Mouse (Mus musculus): ENCODE results near the gene Gsk3a. TPM values are rescaled to one million over a fixed set of nuclear protein-coding genes. Genes with fewer than 3 reads are reported as not detected.

Gene Gsk3a
- polyA plus RNA-seq, 1 experiment from 2014 or later: 6.7 TPM

GRCm38 (mm10) chr7:25244562-25245369, 7.1 kb upstream of the Gsk3a start:
- H3K4me2 ChIP-seq (ENCODE audit: low read depth, low read length): no peak overlapping the region
- peaks cover 38% of the 10 kb centered on the region for H3K4me1 ChIP-seq (ENCODE audit: control insufficient read depth, insufficient read depth, low read length)
- 83% methylated on average over 30 of the region's 30 CpGs for WGBS
- no peaks in the 10 kb centered on the region for H3K27me3 ChIP-seq (ENCODE audit: control insufficient read depth, insufficient read depth, low read length)
- no peak overlapping the region for H3K27ac ChIP-seq (ENCODE audit: low read length)
- no peaks in the 10 kb centered on the region for H3K9me3 ChIP-seq (replicated peaks; ENCODE audit: control insufficient read depth, low read length)
- no peak overlapping the region for H3K4me3 ChIP-seq (ENCODE audit: low read length)
- ATAC-seq (replicated peaks; ENCODE audit: extremely low read depth, insufficient read depth, low FRiP score): no peak
- no peak overlapping the region for H3K9ac ChIP-seq (ENCODE audit: low read length)
- H3K36me3 ChIP-seq (ENCODE audit: control insufficient read depth, insufficient read depth): peaks cover 24% of the 10 kb centered on the region

DNA sequence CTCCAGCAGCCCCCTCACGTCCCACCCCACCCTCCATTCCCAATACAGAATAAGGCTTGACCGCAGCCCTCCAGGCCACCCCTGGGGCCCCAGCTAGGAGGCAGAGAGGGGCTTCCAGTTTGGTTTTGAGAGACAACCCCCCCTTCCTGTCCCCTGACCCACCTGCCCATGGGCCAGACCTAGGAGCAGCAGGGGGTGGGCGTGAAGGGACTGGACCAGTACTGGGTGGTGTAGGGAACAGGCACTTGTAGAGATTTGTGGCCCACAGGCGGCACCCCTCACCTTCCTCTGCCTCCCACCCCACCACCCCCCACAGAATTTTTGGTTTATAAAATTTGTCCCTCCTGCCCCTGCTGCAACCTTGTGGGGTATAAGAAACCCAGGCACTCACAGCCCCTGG, 5.7 kb upstream of the Gsk3a start:
- Histone ChIP-seq H3K9me3 (replicated peaks; ENCODE audit: control insufficient read depth, low read length) (no peaks in the 10 kb centered on the region), H3K4me2 (ENCODE audit: low read depth, low read length) (no peak overlapping the region), H3K4me3 (ENCODE audit: low read length) (no peak overlapping the region), H3K4me1 (ENCODE audit: control insufficient read depth, insufficient read depth, low read length) (peaks cover 46% of the 10 kb centered on the region), H3K27ac (ENCODE audit: low read length) (no peak overlapping the region), H3K9ac (ENCODE audit: low read length) (no peak overlapping the region), H3K36me3 (ENCODE audit: control insufficient read depth, insufficient read depth) (peaks cover 24% of the 10 kb centered on the region), H3K27me3 (ENCODE audit: control insufficient read depth, insufficient read depth, low read length) (no peaks in the 10 kb centered on the region)
- 87% methylated on average over 4 of the region's 4 CpGs for WGBS
- ATAC-seq (replicated peaks; ENCODE audit: extremely low read depth, insufficient read depth, low FRiP score): no peak

DNA sequence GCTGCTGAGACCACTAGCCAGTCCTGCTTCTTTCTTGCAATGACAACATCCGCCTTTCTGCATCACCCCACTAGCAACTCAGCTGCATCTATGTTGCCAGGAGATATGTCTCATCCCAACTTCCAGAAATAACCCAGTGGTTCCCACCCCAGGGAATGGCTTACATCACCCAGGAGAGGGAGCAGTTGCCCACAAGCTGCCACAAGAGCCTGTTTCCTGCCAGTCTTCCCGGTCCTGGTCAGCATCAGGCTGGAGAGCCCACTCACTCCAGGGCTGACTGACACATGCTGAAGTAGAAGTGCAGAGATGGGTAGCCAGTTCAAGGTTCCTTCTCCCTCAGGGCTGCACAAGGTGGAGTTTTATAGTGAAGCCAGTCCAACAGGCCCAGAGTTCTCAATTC, 3.4 kb upstream of the Gsk3a start:
- no peak overlapping the region for H3K4me3 ChIP-seq (ENCODE audit: low read length)

GRCm38 (mm10) chr7:25240631-25241030, 3.0 kb upstream of the Gsk3a start:
- WGBS: 58% methylated on average over 7 of the region's 7 CpGs
- no peak overlapping the region for H3K4me2 ChIP-seq (ENCODE audit: low read depth, low read length)
- peaks cover 33% of the 10 kb centered on the region for H3K4me1 ChIP-seq (ENCODE audit: control insufficient read depth, insufficient read depth, low read length)
- no peak overlapping the region; the same call in 1 of the 2 replicates for H3K27ac ChIP-seq (ENCODE audit: low read length)
- H3K4me3 ChIP-seq (ENCODE audit: low read length): no peak overlapping the region
- no peak overlapping the region for H3K9ac ChIP-seq (ENCODE audit: low read length)
- no peak for ATAC-seq (replicated peaks; ENCODE audit: extremely low read depth, insufficient read depth, low FRiP score)
- peaks cover 24% of the 10 kb centered on the region for H3K36me3 ChIP-seq (ENCODE audit: control insufficient read depth, insufficient read depth)
- no peaks in the 10 kb centered on the region for H3K27me3 ChIP-seq (ENCODE audit: control insufficient read depth, insufficient read depth, low read length)
- H3K9me3 ChIP-seq (replicated peaks; ENCODE audit: control insufficient read depth, low read length): no peaks in the 10 kb centered on the region

More for the DNA sequence above, 3.4 kb upstream of the Gsk3a start:
- 10% methylated on average over 2 of the region's 2 CpGs for WGBS
- Histone ChIP-seq H3K36me3 (ENCODE audit: control insufficient read depth, insufficient read depth) (peaks cover 24% of the 10 kb centered on the region), H3K27ac (ENCODE audit: low read length) (peak overlapping the region; percentile 39; the same call in 1 of the 2 replicates), H3K4me1 (ENCODE audit: control insufficient read depth, insufficient read depth, low read length) (peaks cover 33% of the 10 kb centered on the region), H3K9me3 (replicated peaks; ENCODE audit: control insufficient read depth, low read length) (no peaks in the 10 kb centered on the region), H3K27me3 (ENCODE audit: control insufficient read depth, insufficient read depth, low read length) (no peaks in the 10 kb centered on the region), H3K4me2 (ENCODE audit: low read depth, low read length) (no peak overlapping the region), H3K9ac (ENCODE audit: low read length) (no peak overlapping the region)
- no peak for ATAC-seq (replicated peaks; ENCODE audit: extremely low read depth, insufficient read depth, low FRiP score)

DNA sequence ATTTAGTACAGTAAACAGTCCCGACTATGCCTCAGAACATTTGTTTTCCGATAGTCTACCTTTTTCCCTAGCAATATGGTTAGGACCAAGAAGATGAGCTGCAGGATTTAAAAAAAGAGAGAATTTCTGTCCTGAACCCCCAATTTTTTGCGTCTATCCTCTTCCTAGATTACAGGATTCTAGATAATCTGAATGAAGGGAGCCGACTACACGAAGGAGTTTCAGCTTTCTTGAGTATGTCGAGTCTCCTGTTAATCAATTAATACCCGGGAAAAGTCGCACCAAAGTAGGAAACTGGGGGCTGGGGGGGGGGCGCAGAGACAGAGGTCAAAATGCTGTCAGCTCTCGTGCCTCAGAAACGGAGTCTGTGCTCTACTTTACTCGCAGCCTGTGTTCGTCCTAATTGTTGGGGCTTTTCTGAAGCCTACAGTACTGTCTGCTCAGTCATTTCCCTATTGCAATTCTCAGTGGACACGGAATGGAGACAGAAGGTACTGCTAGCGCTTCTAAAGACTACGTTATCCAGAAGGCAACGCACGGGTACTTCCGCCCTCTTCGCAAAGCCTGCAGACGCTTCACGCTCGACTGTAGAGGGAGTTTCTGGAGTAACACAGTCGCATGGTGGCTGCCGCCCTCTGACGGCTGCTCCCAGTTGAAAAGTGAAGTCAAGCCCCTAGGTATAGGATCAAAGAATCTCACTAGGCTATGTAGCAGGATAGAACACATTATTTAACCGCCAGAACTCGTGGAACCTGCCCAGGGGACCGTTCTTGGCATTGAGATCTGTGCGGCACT, 1.4 kb upstream of the Gsk3a start:
- under 1% methylated on average over 30 of the region's 30 CpGs for WGBS

DNA sequence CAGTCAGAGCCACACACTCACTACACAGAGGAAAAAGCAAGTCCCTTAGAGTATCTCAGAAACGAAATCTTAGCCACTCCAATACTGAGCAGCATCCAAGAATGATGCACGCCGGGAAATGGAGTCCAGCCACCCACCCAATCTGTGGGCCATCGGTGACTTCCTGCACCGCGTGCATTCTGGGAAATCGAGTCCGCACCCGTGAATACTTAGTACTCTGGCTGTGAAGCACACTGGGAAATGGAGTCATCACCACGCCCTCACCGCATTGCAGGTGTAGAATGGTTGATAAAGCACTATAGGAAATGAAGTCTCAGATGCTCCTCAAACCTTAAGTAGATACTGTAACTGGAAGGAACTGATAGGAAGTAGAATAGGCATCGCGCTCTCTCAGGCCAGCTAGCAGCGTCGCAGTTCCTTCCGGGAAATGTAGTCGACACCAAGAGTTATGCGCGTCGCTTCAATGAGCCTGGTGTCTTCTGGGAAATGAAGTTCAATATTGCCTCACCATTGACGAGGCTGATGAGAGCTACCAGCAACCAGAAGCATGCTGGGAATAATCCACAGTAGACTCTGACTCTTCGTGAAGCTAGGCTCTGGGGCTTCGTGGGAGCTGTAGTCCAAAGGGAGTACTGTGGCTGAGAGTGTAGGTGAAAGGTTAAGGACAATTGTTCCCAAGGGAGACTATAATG, 510 bp upstream of the Gsk3a start:
- Histone ChIP-seq H3K9me3 (replicated peaks; ENCODE audit: control insufficient read depth, low read length) (no peaks in the 10 kb centered on the region), H3K27me3 (ENCODE audit: control insufficient read depth, insufficient read depth, low read length) (no peaks in the 10 kb centered on the region), H3K4me1 (ENCODE audit: control insufficient read depth, insufficient read depth, low read length) (peaks cover 36% of the 10 kb centered on the region), H3K9ac (ENCODE audit: low read length) (peak overlapping the region; percentile 63), H3K36me3 (ENCODE audit: control insufficient read depth, insufficient read depth) (peaks cover 14% of the 10 kb centered on the region), H3K4me3 (ENCODE audit: low read length) (peak overlapping the region; percentile 90), H3K4me2 (ENCODE audit: low read depth, low read length) (peak overlapping the region; percentile 82), H3K27ac (ENCODE audit: low read length) (peak overlapping the region; percentile 95)
- under 1% methylated on average over 23 of the region's 23 CpGs for WGBS
- peak; percentile 87 for ATAC-seq (replicated peaks; ENCODE audit: extremely low read depth, insufficient read depth, low FRiP score)

More for the DNA sequence above, 1.4 kb upstream of the Gsk3a start:
- H3K9me3 ChIP-seq (replicated peaks; ENCODE audit: control insufficient read depth, low read length): no peaks in the 10 kb centered on the region
- H3K9ac ChIP-seq (ENCODE audit: low read length): peak overlapping the region; percentile 48
- peaks cover 13% of the 10 kb centered on the region for H3K36me3 ChIP-seq (ENCODE audit: control insufficient read depth, insufficient read depth)
- peak overlapping the region; percentile 95 for H3K27ac ChIP-seq (ENCODE audit: low read length)
- no peaks in the 10 kb centered on the region for H3K27me3 ChIP-seq (ENCODE audit: control insufficient read depth, insufficient read depth, low read length)
- H3K4me1 ChIP-seq (ENCODE audit: control insufficient read depth, insufficient read depth, low read length): peaks cover 36% of the 10 kb centered on the region
- H3K4me2 ChIP-seq (ENCODE audit: low read depth, low read length): peak overlapping the region; percentile 82
- peak; percentile 34; the same call in 1 of the 2 replicates for ATAC-seq (replicated peaks; ENCODE audit: extremely low read depth, insufficient read depth, low FRiP score)
- peak overlapping the region; percentile 90 for H3K4me3 ChIP-seq (ENCODE audit: low read length)

DNA sequence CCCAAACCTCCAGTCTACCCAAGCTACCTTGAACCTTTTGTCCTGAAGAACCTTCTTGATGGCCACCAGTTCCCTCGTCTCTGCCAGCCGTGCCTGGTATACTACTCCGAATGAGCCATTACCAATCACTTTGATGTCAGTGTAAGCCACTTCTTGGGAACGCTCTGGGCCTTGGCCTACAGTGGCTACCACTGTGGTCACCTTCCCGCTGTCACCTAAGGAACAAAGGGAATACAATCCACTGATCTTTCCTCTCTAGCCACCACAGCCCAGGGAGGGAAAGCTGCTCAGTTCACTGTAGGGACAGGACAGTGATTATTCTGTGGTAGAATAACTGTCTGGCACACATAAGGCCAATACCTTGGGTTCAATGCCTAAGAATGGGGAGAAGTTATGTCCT, 2.1 kb downstream of the Gsk3a start:
- ATAC-seq (replicated peaks; ENCODE audit: extremely low read depth, insufficient read depth, low FRiP score): no peak
- Histone ChIP-seq H3K9me3 (replicated peaks; ENCODE audit: control insufficient read depth, low read length) (no peaks in the 10 kb centered on the region), H3K4me3 (ENCODE audit: low read length) (no peak overlapping the region), H3K4me2 (ENCODE audit: low read depth, low read length) (no peak overlapping the region), H3K36me3 (ENCODE audit: control insufficient read depth, insufficient read depth) (peaks cover 28% of the 10 kb centered on the region), H3K27me3 (ENCODE audit: control insufficient read depth, insufficient read depth, low read length) (no peaks in the 10 kb centered on the region), H3K27ac (ENCODE audit: low read length) (no peak overlapping the region), H3K4me1 (ENCODE audit: control insufficient read depth, insufficient read depth, low read length) (peaks cover 28% of the 10 kb centered on the region), H3K9ac (ENCODE audit: low read length) (0 out of 2 replicates have a peak overlapping the region, but pooled peaks have one; percentile 14)
- 92% methylated on average over 5 of the region's 5 CpGs for WGBS

DNA sequence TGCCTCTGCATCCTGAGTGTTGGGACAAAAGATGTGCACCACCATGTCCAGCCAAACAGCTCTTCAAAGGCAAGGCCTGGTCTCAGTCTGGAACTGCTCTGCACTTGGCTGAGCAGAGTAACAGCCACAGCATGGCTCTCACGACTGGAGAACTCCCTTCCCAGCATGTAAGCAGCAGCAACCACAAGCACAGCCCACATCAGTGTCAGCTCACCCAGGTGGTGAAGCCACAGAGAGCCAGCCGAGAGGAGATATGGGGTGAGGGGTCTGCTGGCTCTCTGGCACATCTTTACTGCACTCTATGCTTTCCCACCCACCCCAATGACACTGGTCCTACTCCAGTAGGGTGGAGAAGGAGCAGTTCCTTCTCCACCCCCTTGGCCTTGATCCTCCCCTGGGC, 4.6 kb downstream of the Gsk3a start:
- Histone ChIP-seq H3K27me3 (ENCODE audit: control insufficient read depth, insufficient read depth, low read length) (no peaks in the 10 kb centered on the region), H3K27ac (ENCODE audit: low read length) (peak overlapping the region; percentile 33; the same call in 1 of the 2 replicates), H3K4me3 (ENCODE audit: low read length) (no peak overlapping the region), H3K4me2 (ENCODE audit: low read depth, low read length) (no peak overlapping the region), H3K9ac (ENCODE audit: low read length) (no peak overlapping the region), H3K9me3 (replicated peaks; ENCODE audit: control insufficient read depth, low read length) (no peaks in the 10 kb centered on the region), H3K4me1 (ENCODE audit: control insufficient read depth, insufficient read depth, low read length) (peaks cover 16% of the 10 kb centered on the region), H3K36me3 (ENCODE audit: control insufficient read depth, insufficient read depth) (peaks cover 50% of the 10 kb centered on the region)
- WGBS: 68% methylated on average over 2 of the region's 2 CpGs
- no peak for ATAC-seq (replicated peaks; ENCODE audit: extremely low read depth, insufficient read depth, low FRiP score)

Measured in heart, embryonic 16.5 days (tissue).